Mouse (Mus musculus): ENCODE results near the gene Cep162. TPM values are rescaled to one million over a fixed set of nuclear protein-coding genes. Genes with fewer than 3 reads are reported as not detected.

Cep162 gene
- polyA plus RNA-seq, 1 experiment from 2014 or later, result 1.7 TPM

- no peak overlapping the region for H3K4me3 ChIP-seq (replicated peaks)
- H3K27ac ChIP-seq, result no peak overlapping the region
- no peaks in the 10 kb centered on the region for H3K27me3 ChIP-seq
- 92% methylated on average over 1 of the region's 1 CpGs for WGBS (ENCODE audit: insufficient replicate concordance)
- no peak overlapping the region for H3K4me2 ChIP-seq
- H3K9ac ChIP-seq, result no peak overlapping the region
- H3K4me1 ChIP-seq (replicated peaks), result no peaks in the 10 kb centered on the region
- no peak for ATAC-seq (ENCODE audit: low read depth)
- H3K9me3 ChIP-seq (replicated peaks), result no peaks in the 10 kb centered on the region
- no peaks in the 10 kb centered on the region for H3K36me3 ChIP-seq
- no peak for DNase-seq
Observed at GRCm38 (mm10) chr9:87152641-87153325, 102.6 kb downstream of the Cep162 start.

- Histone ChIP-seq H3K4me3 (replicated peaks) (no peak overlapping the region), H3K27me3 (peaks cover 36% of the 10 kb centered on the region), H3K9ac (no peak overlapping the region), H3K27ac (no peak overlapping the region), H3K4me1 (replicated peaks) (no peaks in the 10 kb centered on the region), H3K9me3 (replicated peaks) (no peaks in the 10 kb centered on the region), H3K4me2 (no peak overlapping the region), H3K36me3 (no peaks in the 10 kb centered on the region)
- WGBS (ENCODE audit: insufficient replicate concordance), result 62% methylated on average over 2 of the region's 2 CpGs
- DNase-seq (no peak), ATAC-seq (ENCODE audit: low read depth) (no peak)
Observed at GRCm38 (mm10) chr9:87147927-87148326, 107.4 kb downstream of the Cep162 start.

GRCm38 (mm10) chr9:87146400-87146799, 108.9 kb downstream of the Cep162 start:
- Histone ChIP-seq H3K4me2 (no peak overlapping the region), H3K27ac (no peak overlapping the region), H3K4me1 (replicated peaks) (no peaks in the 10 kb centered on the region), H3K27me3 (peaks cover 36% of the 10 kb centered on the region), H3K4me3 (replicated peaks) (no peak overlapping the region), H3K9ac (no peak overlapping the region), H3K9me3 (replicated peaks) (no peaks in the 10 kb centered on the region), H3K36me3 (no peaks in the 10 kb centered on the region)
- no peak for DNase-seq
- WGBS (ENCODE audit: insufficient replicate concordance), result 66% methylated on average over 4 of the region's 4 CpGs
- ATAC-seq (ENCODE audit: low read depth), result no peak

- 29% methylated on average over 11 of the region's 11 CpGs for WGBS (ENCODE audit: insufficient replicate concordance)
- no peak for DNase-seq
- no peaks in the 10 kb centered on the region for H3K4me1 ChIP-seq (replicated peaks)
- H3K27me3 ChIP-seq, result peaks cover 36% of the 10 kb centered on the region
- no peaks in the 10 kb centered on the region for H3K36me3 ChIP-seq
- H3K4me2 ChIP-seq, result no peak overlapping the region
- no peak overlapping the region for H3K27ac ChIP-seq
- no peak overlapping the region for H3K4me3 ChIP-seq (replicated peaks)
- ATAC-seq (ENCODE audit: low read depth), result no peak
- H3K9ac ChIP-seq, result no peak overlapping the region
- H3K9me3 ChIP-seq (replicated peaks), result no peaks in the 10 kb centered on the region
Observed at GRCm38 (mm10) chr9:87145671-87146070, 109.7 kb downstream of the Cep162 start.

- peaks cover 36% of the 10 kb centered on the region for H3K27me3 ChIP-seq
- H3K27ac ChIP-seq, result no peak overlapping the region
- H3K4me2 ChIP-seq, result no peak overlapping the region
- no peak overlapping the region for H3K4me3 ChIP-seq (replicated peaks)
- ATAC-seq (ENCODE audit: low read depth) (no peak), DNase-seq (no peak)
- no peaks in the 10 kb centered on the region for H3K36me3 ChIP-seq
- no peaks in the 10 kb centered on the region for H3K4me1 ChIP-seq (replicated peaks)
- H3K9me3 ChIP-seq (replicated peaks), result no peaks in the 10 kb centered on the region
- WGBS (ENCODE audit: insufficient replicate concordance), result 6% methylated on average over 15 of the region's 15 CpGs
- H3K9ac ChIP-seq, result no peak overlapping the region
Observed at GRCm38 (mm10) chr9:87145180-87145579, 110.2 kb downstream of the Cep162 start.

GRCm38 (mm10) chr9:87144532-87144931, 110.8 kb downstream of the Cep162 start:
- Histone ChIP-seq H3K9ac (no peak overlapping the region), H3K27ac (no peak overlapping the region), H3K36me3 (no peaks in the 10 kb centered on the region), H3K4me3 (replicated peaks) (peak overlapping the region; percentile 10; the same call in 1 of the 2 replicates), H3K4me1 (replicated peaks) (no peaks in the 10 kb centered on the region), H3K4me2 (peak overlapping the region; percentile 38), H3K9me3 (replicated peaks) (no peaks in the 10 kb centered on the region), H3K27me3 (peaks cover 36% of the 10 kb centered on the region)
- no peak for ATAC-seq (ENCODE audit: low read depth)
- no peak for DNase-seq
- WGBS (ENCODE audit: insufficient replicate concordance), result 2% methylated on average over 19 of the region's 19 CpGs

GRCm38 (mm10) chr9:87144106-87144505, 111.2 kb downstream of the Cep162 start, which contains the start of gene Mrap2:
Gene Mrap2, plus strand, starts transcription at chr9:87144306.
- Histone ChIP-seq H3K4me2 (peak within 1 kb of the TSS; percentile 38), H3K27me3 (peaks cover 36% of the 10 kb centered on the region), H3K4me1 (replicated peaks) (no peaks in the 10 kb centered on the region), H3K9me3 (replicated peaks) (no peaks in the 10 kb centered on the region), H3K4me3 (replicated peaks) (peak within 1 kb of the TSS; percentile 10; the same call in 1 of the 2 replicates), H3K27ac (no peak within 1 kb of the TSS), H3K36me3 (no peaks in the 10 kb centered on the region), H3K9ac (no peak within 1 kb of the TSS)
- WGBS (ENCODE audit: insufficient replicate concordance), result 3% methylated on average over 29 of the region's 29 CpGs
- DNase-seq, result no peak
- ATAC-seq (ENCODE audit: low read depth), result no peak

- Histone ChIP-seq H3K4me1 (replicated peaks) (no peaks in the 10 kb centered on the region), H3K9ac (no peak overlapping the region), H3K9me3 (replicated peaks) (no peaks in the 10 kb centered on the region), H3K4me3 (replicated peaks) (no peak overlapping the region), H3K36me3 (no peaks in the 10 kb centered on the region), H3K4me2 (no peak overlapping the region), H3K27ac (no peak overlapping the region), H3K27me3 (peaks cover 36% of the 10 kb centered on the region)
- no peak for DNase-seq
- no peak for ATAC-seq (ENCODE audit: low read depth)
- 47% methylated on average over 3 of the region's 3 CpGs for WGBS (ENCODE audit: insufficient replicate concordance)
Observed at GRCm38 (mm10) chr9:87143076-87143475, 112.3 kb downstream of the Cep162 start.

Other genes with a start within 250 kb of the Cep162 start
- gene Ripply2, start 240.0 kb downstream of the Cep162 start, polyA plus RNA-seq (2015; fragmentation: Nextera tagmentation; extraction: Ambion mirVana), result not detected in 2 replicates
- 45.0 and 53.3 TPM in 2 replicates for gene Cyb5r4, start 233.5 kb downstream of the Cep162 start, polyA plus RNA-seq (2015; fragmentation: Nextera tagmentation; extraction: Ambion mirVana)
- gene Mrap2, start 111.2 kb downstream of the Cep162 start, polyA plus RNA-seq (2015; fragmentation: Nextera tagmentation; extraction: Ambion mirVana), result not detected in 2 replicates